Mouse (Mus musculus) lung, embryonic 14.5 days (tissue): ENCODE data around the gene Fam222b. TPM values are rescaled to one million over a fixed set of nuclear protein-coding genes. Genes with fewer than 3 reads are reported as not detected.

ENCODE experiments used
- ATAC-seq: fragments of 200-750 bp; cut with Nextera tagmentation; 2 replicates; pipeline ENCODE4 v1.8.0; 2017; ENCODE audit warnings: mild to moderate bottlenecking, moderate TSS enrichment, moderate library complexity; ENCODE audit not compliant: insufficient read depth
- DNase-seq: peaks from one replicate; pipeline ENCODE4 v3.0.0-alpha.2; 2015
- H3K27ac ChIP-seq: fragments of 300-500 bp; sonication (generic); 2 replicates; pipeline ENCODE4 v1.5.1; 2014; ENCODE audit warnings: low read depth, mild to moderate bottlenecking, moderate library complexity
- H3K27me3 ChIP-seq: fragments of 300-500 bp; sonication (generic); 2 replicates; pipeline ENCODE4 v1.6.1; 2014; ENCODE audit warnings: low read length, control low read depth; ENCODE audit not compliant: insufficient read depth
- H3K36me3 ChIP-seq: fragments of 300-500 bp; sonication (generic); 2 replicates; pipeline ENCODE4 v1.6.1; 2014; ENCODE audit warnings: control low read depth; ENCODE audit not compliant: insufficient read depth
- H3K4me1 ChIP-seq: fragments of 300-500 bp; sonication (generic); 2 replicates; pipeline ENCODE4 v1.6.1; 2014; ENCODE audit warnings: antibody characterized with exemption, control low read depth; ENCODE audit not compliant: insufficient read depth
- H3K4me2 ChIP-seq: fragments of 300-500 bp; sonication (generic); 2 replicates; pipeline ENCODE4 v1.6.1; 2014; ENCODE audit warnings: mild to moderate bottlenecking
- H3K4me3 ChIP-seq: fragments of 300-500 bp; sonication (generic); 2 replicates; pipeline ENCODE4 v1.5.1; 2014; ENCODE audit warnings: low read depth, low read length
- H3K9ac ChIP-seq: fragments of 300-500 bp; sonication (generic); 2 replicates; pipeline ENCODE4 v1.6.1; 2014
- H3K9me3 ChIP-seq: fragments of 300-500 bp; sonication (generic); 2 replicates; pipeline ENCODE4 v1.6.1; 2016; ENCODE audit warnings: low read depth, low read length, control low read depth
- CTCF ChIP-seq: IDR thresholded peaks from 2 replicates; pipeline ENCODE4 v1.5.1; 2016; ENCODE audit warnings: antibody characterized with exemption, low read depth
- WGBS: fragments of 180-500 bp; shearing (Covaris S2); extraction: QIAGEN DNeasy Blood & Tissue Kit; methylation state at CpG from one replicate; pipeline ENCODE4 v1.1.7; 2014; 5-methylcytosine and 5-hydroxymethylcytosine counted together
- polyA plus RNA-seq: library from polyadenylated mRNA; unstranded; fragments of >200 nt; fragmentation: Nextera tagmentation; extraction: Ambion mirVana; gene quantifications from 2 replicates; pipeline ENCODE4 v1.2.1, GENCODE M21; 2014

The Fam222b gene
- polyA plus RNA-seq, 1 experiment from 2014 or later: 17.8 TPM

- no peaks in the 10 kb centered on the region for H3K4me1 ChIP-seq
- ATAC-seq (no peak), DNase-seq (no peak)
- no peak overlapping the region for H3K4me3 ChIP-seq
- H3K9me3 ChIP-seq: no peaks in the 10 kb centered on the region
- H3K27me3 ChIP-seq: no peaks in the 10 kb centered on the region
- H3K4me2 ChIP-seq: no peak overlapping the region
- no peak overlapping the region for H3K9ac ChIP-seq
- no peaks in the 10 kb centered on the region for H3K36me3 ChIP-seq
- TF ChIP-seq CTCF: no peak
- WGBS: 71% methylated on average over 5 of the region's 5 CpGs
- no peak overlapping the region for H3K27ac ChIP-seq
Measured at GRCm38 (mm10) chr11:78087756-78088281, 6.6 kb upstream of the Fam222b start.

GRCm38 (mm10) chr11:78094137-78094503 lies 340 bp upstream of the Fam222b start:
- WGBS: 45% methylated on average over 11 of the region's 11 CpGs

GRCm38 (mm10) chr11:78095144-78095516 lies 670 bp downstream of the Fam222b start:
- H3K4me3 ChIP-seq: peak overlapping the region; percentile 57
- TF ChIP-seq CTCF: no peak
- peak overlapping the region; percentile 60 for H3K9ac ChIP-seq
- ATAC-seq (no peak), DNase-seq (no peak)
- no peaks in the 10 kb centered on the region for H3K27me3 ChIP-seq
- peak overlapping the region; percentile 72 for H3K4me2 ChIP-seq
- H3K36me3 ChIP-seq: peaks cover 8% of the 10 kb centered on the region; the same call in 1 of the 2 replicates
- 20% methylated on average over 5 of the region's 5 CpGs for WGBS
- H3K27ac ChIP-seq: 0 out of 2 replicates have a peak overlapping the region, but pooled peaks have one; percentile 33
- no peaks in the 10 kb centered on the region for H3K9me3 ChIP-seq
- peaks cover 6% of the 10 kb centered on the region for H3K4me1 ChIP-seq

More at GRCm38 (mm10) chr11:78094137-78094503, 340 bp upstream of the Fam222b start:
- no peak for TF ChIP-seq CTCF
- Histone ChIP-seq H3K4me3 (peak overlapping the region; percentile 57), H3K4me2 (peak overlapping the region; percentile 72), H3K27ac (0 out of 2 replicates have a peak overlapping the region, but pooled peaks have one; percentile 7), H3K4me1 (peaks cover 6% of the 10 kb centered on the region), H3K9me3 (no peaks in the 10 kb centered on the region), H3K27me3 (no peaks in the 10 kb centered on the region), H3K9ac (peak overlapping the region; percentile 60), H3K36me3 (0 out of 2 replicates have a peak, but pooled peaks cover 3% of the 10 kb centered on the region)
- no peak for DNase-seq
- peak; percentile 48 for ATAC-seq

- Histone ChIP-seq H3K27ac (no peak overlapping the region), H3K4me3 (peak overlapping the region; percentile 14; the same call in 1 of the 2 replicates), H3K9me3 (no peaks in the 10 kb centered on the region), H3K4me1 (peaks cover 6% of the 10 kb centered on the region), H3K4me2 (peak overlapping the region; percentile 36), H3K9ac (peak overlapping the region; percentile 41; the same call in 1 of the 2 replicates), H3K36me3 (peaks cover 13% of the 10 kb centered on the region; the same call in 1 of the 2 replicates), H3K27me3 (no peaks in the 10 kb centered on the region)
- TF ChIP-seq CTCF: no peak
- no peak for ATAC-seq
- 26% methylated on average over 3 of the region's 3 CpGs for WGBS
- no peak for DNase-seq
Measured at GRCm38 (mm10) chr11:78097077-78097476, 2.6 kb downstream of the Fam222b start.

GRCm38 (mm10) chr11:78100746-78101145 lies 6.3 kb downstream of the Fam222b start:
- H3K4me2 ChIP-seq: no peak overlapping the region

GRCm38 (mm10) chr11:78102142-78102541 lies 7.7 kb downstream of the Fam222b start:
- Histone ChIP-seq H3K9ac (no peak overlapping the region), H3K4me3 (no peak overlapping the region), H3K27ac (no peak overlapping the region), H3K4me1 (no peaks in the 10 kb centered on the region), H3K9me3 (no peaks in the 10 kb centered on the region), H3K27me3 (no peaks in the 10 kb centered on the region), H3K4me2 (no peak overlapping the region), H3K36me3 (peaks cover 20% of the 10 kb centered on the region; the same call in 1 of the 2 replicates)
- no peak for TF ChIP-seq CTCF
- DNase-seq: no peak
- WGBS: 78% methylated on average over 5 of the region's 5 CpGs
- no peak for ATAC-seq

More at GRCm38 (mm10) chr11:78100746-78101145, 6.3 kb downstream of the Fam222b start:
- 73% methylated on average over 11 of the region's 11 CpGs for WGBS
- Histone ChIP-seq H3K4me3 (no peak overlapping the region), H3K27ac (no peak overlapping the region), H3K36me3 (peaks cover 13% of the 10 kb centered on the region; the same call in 1 of the 2 replicates), H3K4me1 (peaks cover 3% of the 10 kb centered on the region; the same call in 1 of the 2 replicates), H3K9me3 (no peaks in the 10 kb centered on the region), H3K27me3 (no peaks in the 10 kb centered on the region), H3K9ac (no peak overlapping the region)
- TF ChIP-seq CTCF: no peak
- DNase-seq (no peak), ATAC-seq (no peak)

- Histone ChIP-seq H3K9ac (no peak overlapping the region), H3K27ac (no peak overlapping the region), H3K4me3 (no peak overlapping the region), H3K4me1 (no peaks in the 10 kb centered on the region), H3K36me3 (peaks cover 17% of the 10 kb centered on the region; the same call in 1 of the 2 replicates), H3K9me3 (no peaks in the 10 kb centered on the region), H3K4me2 (no peak overlapping the region), H3K27me3 (no peaks in the 10 kb centered on the region)
- DNase-seq: peak; percentile 24
- no peak for ATAC-seq
- peak; percentile 20; the same call in 1 of the 2 replicates for TF ChIP-seq CTCF
- WGBS: 67% methylated on average over 5 of the region's 5 CpGs
Measured at GRCm38 (mm10) chr11:78102958-78103747, 8.7 kb downstream of the Fam222b start.
